Mouse (Mus musculus): ENCODE data around the gene Adcy4. TPM values are rescaled to one million over a fixed set of nuclear protein-coding genes. Genes with fewer than 3 reads are reported as not detected.

The Adcy4 gene
- polyA plus RNA-seq, 1 experiment from 2014 or later = 3.6 TPM

GRCm38 (mm10) chr14:55822435-55822990 is 38.6 kb upstream of the Adcy4 start:
- 4% methylated on average over 13 of the region's 13 CpGs for WGBS
- ATAC-seq = no peak
- no peaks in the 10 kb centered on the region for H3K9me3 ChIP-seq (replicated peaks)

GRCm38 (mm10) chr14:55820576-55820975 is 36.7 kb upstream of the Adcy4 start:
- WGBS = 84% methylated on average over 9 of the region's 9 CpGs
- peaks cover 27% of the 10 kb centered on the region for H3K4me1 ChIP-seq
- no peaks in the 10 kb centered on the region for H3K36me3 ChIP-seq (ENCODE audit: poor library complexity, severe bottlenecking)
- H3K9me3 ChIP-seq (replicated peaks) = no peaks in the 10 kb centered on the region
- ATAC-seq = no peak
- H3K4me3 ChIP-seq = no peak overlapping the region
- H3K9ac ChIP-seq = no peak overlapping the region
- no peaks in the 10 kb centered on the region for H3K27me3 ChIP-seq
- no peak overlapping the region for H3K27ac ChIP-seq
- no peak overlapping the region for H3K4me2 ChIP-seq

More at GRCm38 (mm10) chr14:55822435-55822990, 38.6 kb upstream of the Adcy4 start:
- Histone ChIP-seq H3K4me2 (peak overlapping the region; percentile 88), H3K4me3 (peak overlapping the region; percentile 56), H3K4me1 (peaks cover 42% of the 10 kb centered on the region), H3K27ac (peak overlapping the region; percentile 88), H3K27me3 (peaks cover 15% of the 10 kb centered on the region), H3K36me3 (ENCODE audit: poor library complexity, severe bottlenecking) (no peaks in the 10 kb centered on the region), H3K9ac (peak overlapping the region; percentile 78; the same call in 1 of the 2 replicates)

- Histone ChIP-seq H3K36me3 (ENCODE audit: poor library complexity, severe bottlenecking) (no peaks in the 10 kb centered on the region), H3K9ac (no peak overlapping the region), H3K4me3 (no peak overlapping the region), H3K4me2 (no peak overlapping the region), H3K4me1 (peaks cover 21% of the 10 kb centered on the region), H3K27me3 (no peaks in the 10 kb centered on the region), H3K9me3 (replicated peaks) (no peaks in the 10 kb centered on the region), H3K27ac (no peak overlapping the region)
- 82% methylated on average over 7 of the region's 7 CpGs for WGBS
- no peak for ATAC-seq
These were observed 36.0 kb upstream of the Adcy4 start for GRCm38 (mm10) chr14:55819845-55820405.

GRCm38 (mm10) chr14:55815310-55815751 is 31.4 kb upstream of the Adcy4 start:
- peak overlapping the region; percentile 58 for H3K9ac ChIP-seq
- H3K4me2 ChIP-seq = peak overlapping the region; percentile 65
- no peaks in the 10 kb centered on the region for H3K27me3 ChIP-seq
- 22% methylated on average over 17 of the region's 17 CpGs for WGBS
- no peaks in the 10 kb centered on the region for H3K36me3 ChIP-seq (ENCODE audit: poor library complexity, severe bottlenecking)
- peak overlapping the region; percentile 48 for H3K4me3 ChIP-seq
- peak; percentile 61; the same call in 1 of the 2 replicates for ATAC-seq
- no peaks in the 10 kb centered on the region for H3K9me3 ChIP-seq (replicated peaks)
- H3K27ac ChIP-seq = no peak overlapping the region
- H3K4me1 ChIP-seq = no peaks in the 10 kb centered on the region

- H3K4me3 ChIP-seq = peak overlapping the region; percentile 48
- H3K4me1 ChIP-seq = no peaks in the 10 kb centered on the region
- H3K9me3 ChIP-seq (replicated peaks) = no peaks in the 10 kb centered on the region
- ATAC-seq = peak; percentile 51
- H3K27me3 ChIP-seq = no peaks in the 10 kb centered on the region
- whole genome bisulfite sequencing = 26% methylated on average over 16 of the region's 16 CpGs
- peak overlapping the region; percentile 58 for H3K9ac ChIP-seq
- peak overlapping the region; percentile 65 for H3K4me2 ChIP-seq
- no peak overlapping the region for H3K27ac ChIP-seq
- H3K36me3 ChIP-seq (ENCODE audit: poor library complexity, severe bottlenecking) = no peaks in the 10 kb centered on the region
These were observed 31.0 kb upstream of the Adcy4 start for GRCm38 (mm10) chr14:55814885-55815284.

- Histone ChIP-seq H3K9me3 (replicated peaks) (no peaks in the 10 kb centered on the region), H3K27ac (no peak overlapping the region), H3K36me3 (ENCODE audit: poor library complexity, severe bottlenecking) (no peaks in the 10 kb centered on the region), H3K27me3 (peaks cover 3% of the 10 kb centered on the region; the same call in 1 of the 2 replicates), H3K4me2 (no peak overlapping the region), H3K4me1 (no peaks in the 10 kb centered on the region), H3K9ac (no peak overlapping the region), H3K4me3 (no peak overlapping the region)
- no peak for ATAC-seq
- WGBS = 84% methylated on average over 15 of the region's 15 CpGs
These were observed 11.7 kb upstream of the Adcy4 start for GRCm38 (mm10) chr14:55795380-55796163.

- Histone ChIP-seq H3K9me3 (replicated peaks) (no peaks in the 10 kb centered on the region), H3K27me3 (peaks cover 19% of the 10 kb centered on the region), H3K9ac (no peak overlapping the region), H3K4me2 (no peak overlapping the region), H3K36me3 (ENCODE audit: poor library complexity, severe bottlenecking) (no peaks in the 10 kb centered on the region), H3K4me3 (no peak overlapping the region), H3K4me1 (no peaks in the 10 kb centered on the region), H3K27ac (no peak overlapping the region)
- no peak for ATAC-seq
- 63% methylated on average over 2 of the region's 2 CpGs for WGBS
These were observed 10.1 kb upstream of the Adcy4 start for GRCm38 (mm10) chr14:55793946-55794345.

- Histone ChIP-seq H3K9me3 (replicated peaks) (no peaks in the 10 kb centered on the region), H3K4me2 (no peak overlapping the region), H3K36me3 (ENCODE audit: poor library complexity, severe bottlenecking) (no peaks in the 10 kb centered on the region), H3K9ac (no peak overlapping the region), H3K27ac (no peak overlapping the region), H3K27me3 (peaks cover 24% of the 10 kb centered on the region), H3K4me3 (no peak overlapping the region), H3K4me1 (peaks cover 3% of the 10 kb centered on the region; the same call in 1 of the 2 replicates)
- no peak for ATAC-seq
- 71% methylated on average over 2 of the region's 2 CpGs for WGBS
These were observed 9.6 kb upstream of the Adcy4 start for GRCm38 (mm10) chr14:55793461-55793860.

- Histone ChIP-seq H3K4me1 (peaks cover 13% of the 10 kb centered on the region), H3K36me3 (ENCODE audit: poor library complexity, severe bottlenecking) (no peaks in the 10 kb centered on the region), H3K4me2 (peak within 1 kb of the TSS; percentile 47), H3K27ac (no peak within 1 kb of the TSS), H3K27me3 (peaks cover 74% of the 10 kb centered on the region), H3K4me3 (peak within 1 kb of the TSS; percentile 21), H3K9ac (peak within 1 kb of the TSS; percentile 34; the same call in 1 of the 2 replicates), H3K9me3 (replicated peaks) (no peaks in the 10 kb centered on the region)
- WGBS = 5% methylated on average over 40 of the region's 40 CpGs
- no peak for ATAC-seq
These were observed 4.6 kb upstream of the Adcy4 start, which contains the start of gene Ripk3 for GRCm38 (mm10) chr14:55788256-55789050. Gene Ripk3 (minus strand): TSS chr14:55788865.

- H3K36me3 ChIP-seq (ENCODE audit: poor library complexity, severe bottlenecking) = no peaks in the 10 kb centered on the region
- no peak overlapping the region for H3K27ac ChIP-seq
- H3K27me3 ChIP-seq = peaks cover 78% of the 10 kb centered on the region
- no peaks in the 10 kb centered on the region for H3K9me3 ChIP-seq (replicated peaks)
- WGBS = 39% methylated on average over 11 of the region's 11 CpGs
- no peak overlapping the region for H3K9ac ChIP-seq
- no peak overlapping the region for H3K4me2 ChIP-seq
- peaks cover 17% of the 10 kb centered on the region for H3K4me1 ChIP-seq
- H3K4me3 ChIP-seq = no peak overlapping the region
- no peak for ATAC-seq
These were observed 3.8 kb upstream of the Adcy4 start for GRCm38 (mm10) chr14:55787731-55788130.

- ATAC-seq = no peak
- Histone ChIP-seq H3K9ac (no peak overlapping the region), H3K27me3 (peaks cover 97% of the 10 kb centered on the region), H3K4me3 (no peak overlapping the region), H3K9me3 (replicated peaks) (no peaks in the 10 kb centered on the region), H3K4me2 (no peak overlapping the region), H3K27ac (no peak overlapping the region), H3K4me1 (peaks cover 23% of the 10 kb centered on the region), H3K36me3 (ENCODE audit: poor library complexity, severe bottlenecking) (no peaks in the 10 kb centered on the region)
- WGBS = 21% methylated on average over 6 of the region's 6 CpGs
These were observed 1.3 kb upstream of the Adcy4 start for GRCm38 (mm10) chr14:55785195-55785594.

Measured in forebrain, embryonic 13.5 days (tissue).